Mouse (Mus musculus): Measurements from ENCODE around the gene Fam114a1. TPM values are rescaled to one million over a fixed set of nuclear protein-coding genes. Genes with fewer than 3 reads are reported as not detected.

Fam114a1 gene
- polyA plus RNA-seq (2015; fragmentation: Nextera tagmentation; extraction: Ambion mirVana) = 38.5 and 38.8 TPM in 2 replicates

DNA sequence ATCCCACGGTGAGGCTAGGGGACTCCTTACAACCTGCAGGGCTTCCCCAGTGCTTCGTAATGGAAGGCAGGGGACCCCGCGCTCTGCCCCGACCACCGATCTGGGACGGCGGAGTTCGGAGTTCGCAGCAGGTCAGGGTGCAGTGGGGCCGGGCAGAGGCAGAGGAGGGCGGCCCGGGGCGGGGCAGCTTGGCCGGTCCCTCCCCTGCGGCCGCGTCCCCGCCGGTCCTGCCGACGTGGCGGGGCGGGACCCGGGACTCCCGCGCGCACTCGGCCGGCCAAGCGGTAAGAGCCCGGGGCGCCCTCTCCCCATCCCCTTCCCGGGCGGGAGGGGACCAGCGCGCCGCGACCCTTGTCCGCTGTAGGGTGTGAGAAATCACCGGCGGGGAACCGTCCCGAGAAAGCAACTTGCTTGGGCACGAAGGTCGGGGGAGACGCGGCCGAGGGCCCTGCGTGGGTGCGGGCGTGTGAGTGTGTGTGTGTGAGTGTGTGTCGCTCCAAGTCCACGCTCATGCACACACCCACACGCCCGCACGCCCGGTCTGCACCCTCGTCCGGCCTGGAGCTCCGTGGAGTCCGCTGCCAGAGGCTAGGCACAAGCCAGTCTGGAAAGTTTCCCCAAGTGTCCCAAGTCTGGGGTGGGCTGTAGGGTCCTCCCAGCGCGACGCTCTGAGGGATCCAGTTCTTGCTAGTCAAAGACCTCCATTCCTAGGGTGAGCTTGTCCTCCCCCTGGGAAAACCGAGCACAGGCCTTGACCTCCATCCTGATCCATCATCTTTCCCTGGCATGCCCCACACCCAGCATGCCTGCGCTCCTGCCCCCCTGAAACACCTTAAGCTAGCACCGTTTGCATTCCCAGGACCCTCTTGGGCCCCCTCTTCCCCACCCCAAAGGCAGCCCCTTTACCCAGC, at the start of gene Fam114a1:
Gene Fam114a1, plus strand, starts transcription at position 211 of the 911 bp plus-strand sequence.
- Histone ChIP-seq H3K4me1 (ENCODE audit: control insufficient read depth, insufficient read depth, low read length) (0 out of 2 replicates have a peak, but pooled peaks cover 11% of the 10 kb centered on the region), H3K9me3 (ENCODE audit: control insufficient read depth, low read length) (no peaks in the 10 kb centered on the region), H3K36me3 (ENCODE audit: control insufficient read depth, insufficient read depth, low read length) (no peaks in the 10 kb centered on the region), H3K9ac (ENCODE audit: low read depth, low read length) (peak within 1 kb of the TSS; percentile 88), H3K4me3 (ENCODE audit: low read length) (peak within 1 kb of the TSS; percentile 79), H3K4me2 (ENCODE audit: low read depth, low read length) (peak within 1 kb of the TSS; percentile 85), H3K27ac (ENCODE audit: low read length) (peak within 1 kb of the TSS; percentile 80), H3K27me3 (replicated peaks; ENCODE audit: control insufficient read depth, insufficient read depth, low read length) (no peaks in the 10 kb centered on the region)
- peak; percentile 96 for ATAC-seq
- WGBS = under 1% methylated on average over 66 of the region's 68 CpGs

GRCm38 (mm10) chr5:64922891-64923381, 46.9 kb upstream of the Fam114a1 start:
- Histone ChIP-seq H3K27me3 (replicated peaks; ENCODE audit: control insufficient read depth, insufficient read depth, low read length) (no peaks in the 10 kb centered on the region), H3K4me2 (ENCODE audit: low read depth, low read length) (no peak overlapping the region), H3K4me1 (ENCODE audit: control insufficient read depth, insufficient read depth, low read length) (no peaks in the 10 kb centered on the region), H3K36me3 (ENCODE audit: control insufficient read depth, insufficient read depth, low read length) (no peaks in the 10 kb centered on the region), H3K27ac (ENCODE audit: low read length) (no peak overlapping the region), H3K4me3 (ENCODE audit: low read length) (no peak overlapping the region), H3K9me3 (ENCODE audit: control insufficient read depth, low read length) (no peaks in the 10 kb centered on the region), H3K9ac (ENCODE audit: low read depth, low read length) (no peak overlapping the region)
- 86% methylated on average over 5 of the region's 5 CpGs for WGBS
- ATAC-seq = no peak

GRCm38 (mm10) chr5:64932215-64932614, 37.7 kb upstream of the Fam114a1 start:
- Histone ChIP-seq H3K4me1 (ENCODE audit: control insufficient read depth, insufficient read depth, low read length) (no peaks in the 10 kb centered on the region), H3K27me3 (replicated peaks; ENCODE audit: control insufficient read depth, insufficient read depth, low read length) (no peaks in the 10 kb centered on the region), H3K27ac (ENCODE audit: low read length) (no peak overlapping the region), H3K4me3 (ENCODE audit: low read length) (no peak overlapping the region), H3K4me2 (ENCODE audit: low read depth, low read length) (no peak overlapping the region), H3K36me3 (ENCODE audit: control insufficient read depth, insufficient read depth, low read length) (no peaks in the 10 kb centered on the region), H3K9ac (ENCODE audit: low read depth, low read length) (no peak overlapping the region), H3K9me3 (ENCODE audit: control insufficient read depth, low read length) (no peaks in the 10 kb centered on the region)
- WGBS = 60% methylated on average over 3 of the region's 3 CpGs
- no peak for ATAC-seq

DNA sequence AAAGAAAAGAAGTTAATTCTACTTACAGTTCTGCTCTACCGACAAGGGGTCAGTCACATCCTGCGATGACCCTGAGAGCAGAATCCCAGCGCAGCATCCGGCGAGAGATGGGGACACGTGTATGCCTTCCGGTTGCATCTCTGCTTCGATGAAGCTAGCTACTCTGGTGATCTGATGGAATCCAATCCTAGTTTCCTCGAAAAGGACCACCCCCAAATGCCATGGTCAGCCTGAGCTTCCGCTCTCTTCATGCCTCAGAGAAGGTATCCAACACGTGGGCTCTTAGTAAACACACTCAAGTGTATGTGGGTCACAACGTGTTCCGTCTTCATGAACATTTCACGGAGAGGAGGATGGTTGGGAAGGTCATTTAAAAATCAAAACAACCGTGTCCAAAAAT, 37.1 kb upstream of the Fam114a1 start:
- no peak for ATAC-seq
- H3K27me3 ChIP-seq (replicated peaks; ENCODE audit: control insufficient read depth, insufficient read depth, low read length) = no peaks in the 10 kb centered on the region
- H3K9ac ChIP-seq (ENCODE audit: low read depth, low read length) = no peak overlapping the region
- no peaks in the 10 kb centered on the region for H3K4me1 ChIP-seq (ENCODE audit: control insufficient read depth, insufficient read depth, low read length)
- no peaks in the 10 kb centered on the region for H3K9me3 ChIP-seq (ENCODE audit: control insufficient read depth, low read length)
- H3K4me3 ChIP-seq (ENCODE audit: low read length) = no peak overlapping the region
- no peak overlapping the region for H3K4me2 ChIP-seq (ENCODE audit: low read depth, low read length)
- WGBS = 87% methylated on average over 15 of the region's 15 CpGs
- no peaks in the 10 kb centered on the region for H3K36me3 ChIP-seq (ENCODE audit: control insufficient read depth, insufficient read depth, low read length)
- H3K27ac ChIP-seq (ENCODE audit: low read length) = no peak overlapping the region

DNA sequence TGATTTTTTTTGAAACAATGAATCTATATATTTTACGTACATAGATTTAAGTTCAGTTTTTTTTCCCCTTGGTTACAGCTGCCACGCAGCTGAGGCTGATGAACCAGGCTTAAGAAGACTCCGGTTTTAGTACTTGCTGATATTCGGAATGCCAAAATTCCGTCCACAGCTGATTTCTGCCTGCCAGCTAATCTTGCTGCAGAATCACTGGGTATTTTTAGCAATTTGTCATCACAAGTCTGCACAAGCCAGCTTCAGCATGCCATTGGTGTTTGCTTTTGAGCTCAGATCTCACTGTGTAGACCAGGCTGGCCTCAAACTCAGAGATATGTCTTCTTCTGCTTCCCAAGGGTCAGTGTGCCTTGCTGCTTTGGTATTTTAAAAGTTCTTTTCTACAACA, 18.4 kb upstream of the Fam114a1 start:
- no peak overlapping the region for H3K4me3 ChIP-seq (ENCODE audit: low read length)
- H3K4me1 ChIP-seq (ENCODE audit: control insufficient read depth, insufficient read depth, low read length) = no peaks in the 10 kb centered on the region
- 83% methylated on average over 5 of the region's 5 CpGs for WGBS
- no peaks in the 10 kb centered on the region for H3K9me3 ChIP-seq (ENCODE audit: control insufficient read depth, low read length)
- no peak for ATAC-seq
- no peak overlapping the region for H3K9ac ChIP-seq (ENCODE audit: low read depth, low read length)
- H3K4me2 ChIP-seq (ENCODE audit: low read depth, low read length) = no peak overlapping the region
- H3K27ac ChIP-seq (ENCODE audit: low read length) = no peak overlapping the region
- H3K27me3 ChIP-seq (replicated peaks; ENCODE audit: control insufficient read depth, insufficient read depth, low read length) = no peaks in the 10 kb centered on the region
- H3K36me3 ChIP-seq (ENCODE audit: control insufficient read depth, insufficient read depth, low read length) = no peaks in the 10 kb centered on the region

- no peaks in the 10 kb centered on the region for H3K27me3 ChIP-seq (replicated peaks; ENCODE audit: control insufficient read depth, insufficient read depth, low read length)
- H3K9ac ChIP-seq (ENCODE audit: low read depth, low read length) = no peak overlapping the region
- no peaks in the 10 kb centered on the region for H3K9me3 ChIP-seq (ENCODE audit: control insufficient read depth, low read length)
- 78% methylated on average over 8 of the region's 8 CpGs for WGBS
- no peaks in the 10 kb centered on the region for H3K36me3 ChIP-seq (ENCODE audit: control insufficient read depth, insufficient read depth, low read length)
- no peak overlapping the region for H3K4me2 ChIP-seq (ENCODE audit: low read depth, low read length)
- no peak for ATAC-seq
- H3K4me3 ChIP-seq (ENCODE audit: low read length) = no peak overlapping the region
- H3K4me1 ChIP-seq (ENCODE audit: control insufficient read depth, insufficient read depth, low read length) = no peaks in the 10 kb centered on the region
- no peak overlapping the region for H3K27ac ChIP-seq (ENCODE audit: low read length)
These were observed 14.9 kb upstream of the Fam114a1 start for GRCm38 (mm10) chr5:64954931-64955330.

- Histone ChIP-seq H3K27me3 (replicated peaks; ENCODE audit: control insufficient read depth, insufficient read depth, low read length) (no peaks in the 10 kb centered on the region), H3K36me3 (ENCODE audit: control insufficient read depth, insufficient read depth, low read length) (no peaks in the 10 kb centered on the region), H3K4me3 (ENCODE audit: low read length) (no peak overlapping the region), H3K27ac (ENCODE audit: low read length) (no peak overlapping the region), H3K9me3 (ENCODE audit: control insufficient read depth, low read length) (no peaks in the 10 kb centered on the region), H3K4me2 (ENCODE audit: low read depth, low read length) (no peak overlapping the region), H3K4me1 (ENCODE audit: control insufficient read depth, insufficient read depth, low read length) (no peaks in the 10 kb centered on the region), H3K9ac (ENCODE audit: low read depth, low read length) (no peak overlapping the region)
- 76% methylated on average over 22 of the region's 22 CpGs for WGBS
- no peak for ATAC-seq
These were observed 10.7 kb upstream of the Fam114a1 start for GRCm38 (mm10) chr5:64958991-64959842.

DNA sequence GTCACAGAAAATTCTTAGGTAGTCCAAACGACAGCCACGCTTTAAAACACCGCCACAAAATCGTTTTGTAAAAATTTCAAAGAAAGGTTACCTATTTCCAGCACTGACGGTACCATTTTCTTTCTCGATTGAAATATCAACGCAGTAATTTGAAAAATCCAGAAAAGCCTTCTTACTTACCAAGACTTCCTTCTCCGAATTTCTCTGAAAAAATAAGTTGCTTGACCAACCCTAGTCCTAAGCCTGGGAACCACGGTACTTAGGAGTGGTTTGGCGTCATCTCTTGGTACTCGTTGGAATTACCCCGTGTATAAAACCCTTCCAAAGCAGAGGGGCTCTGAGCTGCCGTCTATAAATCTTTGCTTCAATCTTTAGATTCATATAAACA, 10.0 kb upstream of the Fam114a1 start, which contains the start of gene Tlr6:
Gene Tlr6, minus strand, starts transcription at position 255 of the 388 bp plus-strand sequence.
- H3K27me3 ChIP-seq (replicated peaks; ENCODE audit: control insufficient read depth, insufficient read depth, low read length) = no peaks in the 10 kb centered on the region
- H3K9me3 ChIP-seq (ENCODE audit: control insufficient read depth, low read length) = no peaks in the 10 kb centered on the region
- no peak within 1 kb of the TSS for H3K4me2 ChIP-seq (ENCODE audit: low read depth, low read length)
- H3K4me1 ChIP-seq (ENCODE audit: control insufficient read depth, insufficient read depth, low read length) = no peaks in the 10 kb centered on the region
- no peaks in the 10 kb centered on the region for H3K36me3 ChIP-seq (ENCODE audit: control insufficient read depth, insufficient read depth, low read length)
- no peak for ATAC-seq
- WGBS = 78% methylated on average over 13 of the region's 13 CpGs
- no peak within 1 kb of the TSS for H3K27ac ChIP-seq (ENCODE audit: low read length)
- H3K9ac ChIP-seq (ENCODE audit: low read depth, low read length) = no peak within 1 kb of the TSS
- H3K4me3 ChIP-seq (ENCODE audit: low read length) = no peak within 1 kb of the TSS

DNA sequence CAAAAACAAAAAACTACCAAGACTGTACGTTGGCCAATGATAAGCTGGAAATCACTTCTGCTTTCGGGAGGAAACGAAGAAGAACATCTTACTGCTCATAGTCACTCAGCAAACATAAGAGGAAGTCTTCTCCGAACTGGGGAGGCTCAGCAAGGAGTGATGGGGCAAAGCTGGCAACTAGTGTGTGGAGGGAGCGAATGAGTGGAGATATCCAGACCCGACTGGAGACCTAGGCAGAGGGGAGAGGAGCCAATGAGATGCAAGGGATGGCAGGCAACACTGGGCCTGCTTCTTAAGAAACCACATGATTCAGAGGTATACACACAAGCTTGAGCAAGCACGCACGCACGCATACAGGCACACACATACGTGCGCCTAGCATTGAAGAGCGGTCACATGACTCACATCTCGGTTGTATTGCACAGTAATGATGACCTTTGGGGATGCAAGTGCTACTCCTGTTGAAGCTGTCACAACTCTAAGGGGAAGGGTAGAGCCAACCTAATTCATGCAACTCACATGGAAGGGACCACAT, 8.9 kb upstream of the Fam114a1 start:
- H3K36me3 ChIP-seq (ENCODE audit: control insufficient read depth, insufficient read depth, low read length) = no peaks in the 10 kb centered on the region
- H3K4me3 ChIP-seq (ENCODE audit: low read length) = no peak overlapping the region
- no peak overlapping the region for H3K27ac ChIP-seq (ENCODE audit: low read length)
- no peak overlapping the region for H3K9ac ChIP-seq (ENCODE audit: low read depth, low read length)
- no peaks in the 10 kb centered on the region for H3K4me1 ChIP-seq (ENCODE audit: control insufficient read depth, insufficient read depth, low read length)
- no peak overlapping the region for H3K4me2 ChIP-seq (ENCODE audit: low read depth, low read length)
- no peaks in the 10 kb centered on the region for H3K27me3 ChIP-seq (replicated peaks; ENCODE audit: control insufficient read depth, insufficient read depth, low read length)
- 89% methylated on average over 13 of the region's 13 CpGs for WGBS
- H3K9me3 ChIP-seq (ENCODE audit: control insufficient read depth, low read length) = no peaks in the 10 kb centered on the region
- no peak for ATAC-seq
